Mouse (Mus musculus) A20 (cell line): ENCODE results near the gene Slc2a9.
A peak's percentile ranks its signal among the peaks of the same experiment; 100 is the strongest.

Source experiments
- DNase-seq: peaks from one replicate; pipeline ENCODE4 v3.0.0-alpha.2; 2011; ENCODE audit warnings: low read depth, low spot score

Gene Slc2a9

GRCm38 (mm10) chr5:38470881-38471280 is 32.1 kb downstream of the Slc2a9 start:
- no peak for DNase-seq

GRCm38 (mm10) chr5:38469891-38470578 is 32.9 kb downstream of the Slc2a9 start:
- peak; percentile 56 for DNase-seq

- DNase-seq = no peak
Observed at GRCm38 (mm10) chr5:38466569-38467110, 36.3 kb downstream of the Slc2a9 start.

GRCm38 (mm10) chr5:38461261-38461660 is 41.7 kb downstream of the Slc2a9 start:
- DNase-seq = no peak

GRCm38 (mm10) chr5:38450936-38451335 is 52.0 kb downstream of the Slc2a9 start:
- no peak for DNase-seq

GRCm38 (mm10) chr5:38449607-38450006 is 53.3 kb downstream of the Slc2a9 start:
- no peak for DNase-seq

GRCm38 (mm10) chr5:38448121-38448520 is 54.8 kb downstream of the Slc2a9 start:
- DNase-seq = no peak

GRCm38 (mm10) chr5:38446316-38446975 is 56.5 kb downstream of the Slc2a9 start:
- no peak for DNase-seq

- DNase-seq = no peak
Observed at GRCm38 (mm10) chr5:38441088-38441839, 61.7 kb downstream of the Slc2a9 start.

- no peak for DNase-seq
Observed at GRCm38 (mm10) chr5:38440252-38441005, 62.5 kb downstream of the Slc2a9 start.

- DNase-seq = no peak
Observed at GRCm38 (mm10) chr5:38436681-38437080, 66.3 kb downstream of the Slc2a9 start.

- no peak for DNase-seq
Observed at GRCm38 (mm10) chr5:38434875-38435274, 68.1 kb downstream of the Slc2a9 start.

GRCm38 (mm10) chr5:38431201-38431600 is 71.7 kb downstream of the Slc2a9 start:
- DNase-seq = no peak

GRCm38 (mm10) chr5:38429106-38429505 is 73.8 kb downstream of the Slc2a9 start:
- DNase-seq = no peak

- DNase-seq = no peak
Observed at GRCm38 (mm10) chr5:38427757-38428156, 75.2 kb downstream of the Slc2a9 start.

GRCm38 (mm10) chr5:38425569-38425968 is 77.4 kb downstream of the Slc2a9 start:
- no peak for DNase-seq

- DNase-seq = no peak
Observed at GRCm38 (mm10) chr5:38422426-38422825, 80.5 kb downstream of the Slc2a9 start.

- no peak for DNase-seq
Observed at GRCm38 (mm10) chr5:38418799-38419198, 84.1 kb downstream of the Slc2a9 start.

GRCm38 (mm10) chr5:38403612-38404011 is 99.3 kb downstream of the Slc2a9 start:
- no peak for DNase-seq

- DNase-seq = peak; percentile 59
Observed at GRCm38 (mm10) chr5:38402288-38402687, 100.7 kb downstream of the Slc2a9 start.

- DNase-seq = no peak
Observed at GRCm38 (mm10) chr5:38388857-38389256, 114.1 kb downstream of the Slc2a9 start.

GRCm38 (mm10) chr5:38388420-38388823 is 114.5 kb downstream of the Slc2a9 start:
- no peak for DNase-seq
